In the genomic region with DNA sequence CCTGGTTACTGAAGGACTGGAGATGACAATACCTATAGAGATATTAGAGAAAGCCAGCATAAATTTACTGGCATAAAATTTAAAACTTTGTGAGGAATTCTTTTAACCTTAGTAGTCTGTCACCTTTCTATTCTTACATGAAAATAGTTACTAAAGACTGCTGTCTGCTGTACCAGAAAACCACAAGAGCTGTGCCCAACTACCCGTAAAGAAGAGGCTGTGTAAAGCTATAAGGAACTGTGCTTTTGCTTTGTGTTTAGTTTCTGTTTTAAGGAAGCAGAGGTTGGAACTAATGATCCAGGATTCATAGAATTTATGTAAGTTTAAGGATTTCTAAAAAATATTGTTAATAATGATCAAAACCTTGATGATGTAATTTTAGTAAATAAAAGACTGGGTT, we compare ENCODE assay signal across 22 mouse cellular contexts. TPM values are rescaled to one million over a fixed set of nuclear protein-coding genes. Genes with fewer than 3 reads are reported as not detected.
DNase-seq lines count a peak whose midpoint lies in the region; ATAC-seq and TF ChIP-seq lines count a peak whose summit lies in the region.
"Had no signal": no experiment of that assay in that cellular context is flagged by ENCODE, and none has a peak within 500 bp of the region (broad histone marks: within the 10 kb centered on the region; RNA-seq: fewer than 3 reads in every experiment).

No protein-coding gene starts in this region.

- H3K27ac ChIP-seq in kidney, postnatal 0 days, result no peak overlapping the region
- no peak overlapping the region for H3K27ac ChIP-seq in midbrain, embryonic 10.5 days (replicated peaks)
- H3K27ac ChIP-seq: embryonic facial prominence, embryonic 10.5 days; embryonic facial prominence, embryonic 12.5 days; forebrain, embryonic 13.5 days; forebrain, embryonic 15.5 days had no signal

- no peaks in the 10 kb centered on the region for H3K27me3 ChIP-seq in kidney, postnatal 0 days (ENCODE audit: insufficient read depth, low read length)
- no peaks in the 10 kb centered on the region for H3K27me3 ChIP-seq in midbrain, embryonic 10.5 days (ENCODE audit: low read depth, poor library complexity, severe bottlenecking)
- H3K27me3 ChIP-seq: embryonic facial prominence, embryonic 12.5 days; forebrain, embryonic 13.5 days; forebrain, embryonic 15.5 days had no signal

- H3K9ac ChIP-seq in kidney, postnatal 0 days (ENCODE audit: low read depth, low read length), result no peak overlapping the region
- H3K9ac ChIP-seq: embryonic facial prominence, embryonic 12.5 days; forebrain, embryonic 13.5 days; forebrain, embryonic 15.5 days; forebrain, postnatal 0 days had no signal

- no peaks in the 10 kb centered on the region for H3K4me1 ChIP-seq in kidney, postnatal 0 days (replicated peaks; ENCODE audit: insufficient read depth, low read length)
- no peaks in the 10 kb centered on the region for H3K4me1 ChIP-seq in midbrain, embryonic 10.5 days
- H3K4me1 ChIP-seq: embryonic facial prominence, embryonic 10.5 days; embryonic facial prominence, embryonic 12.5 days; forebrain, embryonic 13.5 days; forebrain, embryonic 15.5 days had no signal

- no peak for ATAC-seq in kidney, postnatal 0 days (replicated peaks; ENCODE audit: low FRiP score, low read depth)
- peak; percentile 46; the same call in 1 of the 2 replicates for ATAC-seq in neutrophil, adult 5-6 weeks (ENCODE audit: extremely low read depth, insufficient number of reproducible peaks, low FRiP score, poor library complexity, severe bottlenecking)
- no peak for ATAC-seq in inflammation-experienced regulatory T-cells, adult 6 months
- ATAC-seq: activated CD4-positive, CD25-positive, alpha-beta regulatory T cell, adult 4 months; forebrain, embryonic 13.5 days; forebrain, embryonic 15.5 days; forebrain, postnatal 0 days; Patski had no signal

- no peak for TF ChIP-seq CTCF in kidney, postnatal 0 days (IDR thresholded peaks at IDR 0.05; ENCODE audit: low read depth)

- WGBS in kidney, postnatal 0 days, result 47% methylated on average over 1 of the region's 1 CpGs
- WGBS in midbrain, embryonic 10.5 days, result 71% methylated on average over 1 of the region's 1 CpGs

- H3K4me3 ChIP-seq in kidney, postnatal 0 days (replicated peaks; ENCODE audit: low read depth, low read length), result no peak overlapping the region
- H3K4me3 ChIP-seq in midbrain, embryonic 10.5 days, result no peak overlapping the region
- H3K4me3 ChIP-seq: embryonic facial prominence, embryonic 10.5 days; embryonic facial prominence, embryonic 12.5 days; forebrain, embryonic 13.5 days; forebrain, embryonic 15.5 days had no signal

- H3K9me3 ChIP-seq in kidney, postnatal 0 days (replicated peaks; ENCODE audit: low read length), result no peaks in the 10 kb centered on the region
- H3K9me3 ChIP-seq in midbrain, embryonic 10.5 days (replicated peaks), result no peaks in the 10 kb centered on the region
- H3K9me3 ChIP-seq: embryonic facial prominence, embryonic 10.5 days; embryonic facial prominence, embryonic 12.5 days; forebrain, embryonic 13.5 days; forebrain, embryonic 15.5 days; G1E had no signal

- peak; percentile 3 for DNase-seq in kidney, postnatal 0 days (ENCODE audit: low spot score)
- no peak for DNase-seq in kidney, postnatal 10 days
- peak; percentile 55 for DNase-seq in A20 (ENCODE audit: low read depth, low spot score)
- DNase-seq in midbrain, embryonic 10.5 days (ENCODE audit: low spot score), result no peak
- DNase-seq: adrenal gland, adult 8-10 months; adrenal gland, postnatal 14 days; adrenal gland, postnatal 36 days; cerebellum, adult 11-12 months; cerebellum, adult 2 months; cerebellum, adult 9-10 months; cerebellum, postnatal 10 days; cerebellum, postnatal 25 days; forebrain, postnatal 0 days had no signal

- H3K36me3 ChIP-seq in kidney, postnatal 0 days (ENCODE audit: insufficient read depth, low read length), result no peaks in the 10 kb centered on the region
- no peaks in the 10 kb centered on the region for H3K36me3 ChIP-seq in midbrain, embryonic 10.5 days
- H3K36me3 ChIP-seq: embryonic facial prominence, embryonic 10.5 days; embryonic facial prominence, embryonic 12.5 days; forebrain, embryonic 15.5 days; G1E had no signal

- no peak overlapping the region for H3K4me2 ChIP-seq in kidney, postnatal 0 days (ENCODE audit: low read length)
- H3K4me2 ChIP-seq: embryonic facial prominence, embryonic 12.5 days; forebrain, embryonic 13.5 days; forebrain, embryonic 15.5 days had no signal

RNA-seq across cellular contexts. Expression of gene Dph6, which starts 19.1 kb away (rescaled TPM):
- 20.9 and 24.5 TPM in 2 replicates for polyA plus RNA-seq in kidney, postnatal 0 days (2015; fragmentation: Nextera tagmentation; extraction: Ambion mirVana)
- 12.3 and 12.4 TPM in 2 replicates for total RNA-seq in neutrophil, adult 5-6 weeks (2017)
- polyA plus RNA-seq in midbrain, embryonic 10.5 days (2016; fragmentation: Nextera tagmentation; extraction: Ambion mirVana), result 18.5 and 18.7 TPM in 2 replicates
- polyA plus RNA-seq in inflammation-experienced regulatory T-cells, adult 6 months (2017; shearing (Covaris generic)), result 10 to 100 TPM; 17.9 to 22.4 (median 20.7) TPM

Comparison
In these comparisons a context has a peak if more than half of its experiments do, and no peak if none do; other contexts are left out.
1. DNase-seq: peak in kidney, postnatal 0 days (single experiment) and A20 (single experiment); none in kidney, postnatal 10 days (single experiment) and midbrain, embryonic 10.5 days (single experiment).